Mouse (Mus musculus) Patski (cell line): ENCODE measurements at regions not wholly inside any gene's neighbourhood (a gene's known extent, or its start where the extent isn't known, plus 50 kb on each side); places are given as distances from the start of the nearest gene placed in this dataset.
A peak's percentile ranks its signal among the peaks of the same experiment; 100 is the strongest.

Experiments used
- ATAC-seq: fragments of 100-300 bp; one replicate; pipeline ENCODE4 v1.8.0; 2021
- CTCF ChIA-PET: fragments of 350-600 bp; sonication (Branson Sonifier 250); formaldehyde crosslinking; loops from one replicate; lab custom pipeline; 2022; ENCODE audit warnings: inconsistent platforms; lab: Charles Lee
- POLR2A ChIA-PET: fragments of 350-600 bp; sonication (Branson Sonifier 250); formaldehyde crosslinking; loops from one replicate; lab custom pipeline; 2022; ENCODE audit warnings: antibody characterized with exemption, inconsistent platforms; lab: Charles Lee
- DNase-seq: peaks from one replicate; pipeline ENCODE4 v3.0.0-alpha.2; 2011; ENCODE audit warnings: low read depth, low spot score
- H3K27me3 ChIP-seq: fragments of 371-371 bp; one replicate; pipeline ENCODE4 v1.5.1; 2021
- CTCF ChIP-seq: fragments of 100-300 bp; IDR thresholded peaks from one replicate; pipeline ENCODE4 v1.5.1; 2021
- in situ Hi-C: fragments of 300-500 bp; cut with MboI; formaldehyde crosslinking; loops from 3 replicates; pipeline ENCODE4 v1.11.1; 2018; ENCODE audit warnings: low pct_unique_long_range_greater_than_20kb, mixed read lengths

GRCm38 (mm10) chr9:49961965-49962364, 163.2 kb upstream of the Ncam1 start:
- POLR2A ChIA-PET = no interaction called here
- CTCF ChIA-PET = no interaction called here
- DNase-seq (peak; percentile 46), ATAC-seq (no peak)
- TF ChIP-seq CTCF = no peak
- no peaks in the 10 kb centered on the region for H3K27me3 ChIP-seq
- in situ Hi-C loops = no loop called here

DNA sequence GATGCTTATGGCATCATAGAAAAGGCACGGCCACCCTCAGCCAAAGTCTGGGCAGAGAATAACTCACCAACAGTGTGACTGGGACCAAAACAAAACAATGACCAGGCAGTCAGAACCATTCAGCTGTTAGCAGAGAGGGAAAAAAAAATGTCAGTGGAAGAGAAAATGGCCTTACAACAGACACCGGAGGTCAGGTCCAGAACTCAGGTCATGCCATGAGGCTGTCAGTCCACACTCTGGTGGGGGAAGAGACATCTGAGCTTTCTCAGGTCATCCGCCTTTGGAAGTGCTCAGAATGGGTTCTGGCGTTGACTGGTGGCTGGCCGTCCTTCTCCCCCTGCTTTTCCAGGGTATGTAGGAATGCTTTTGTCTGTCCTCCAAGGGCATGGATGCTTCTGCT, 162.6 kb upstream of the Ncam1 start:
- CTCF ChIA-PET = no interaction called here
- DNase-seq (no peak), ATAC-seq (no peak)
- no peak for TF ChIP-seq CTCF
- H3K27me3 ChIP-seq = no peaks in the 10 kb centered on the region
- POLR2A ChIA-PET = no interaction called here
- in situ Hi-C loops = no loop called here

GRCm38 (mm10) chr9:49959987-49960386, 161.3 kb upstream of the Ncam1 start:
- ChIA-PET POLR2A (no interaction called here), CTCF (no interaction called here)
- H3K27me3 ChIP-seq = no peaks in the 10 kb centered on the region
- no peak for ATAC-seq
- no peak for DNase-seq
- TF ChIP-seq CTCF = no peak
- in situ Hi-C loops = no loop called here

GRCm38 (mm10) chr9:49958890-49959289, 160.2 kb upstream of the Ncam1 start:
- no peak for TF ChIP-seq CTCF
- ATAC-seq = no peak
- ChIA-PET POLR2A (no interaction called here), CTCF (no interaction called here)
- DNase-seq = no peak
- in situ Hi-C loops = no loop called here
- H3K27me3 ChIP-seq = no peaks in the 10 kb centered on the region

DNA sequence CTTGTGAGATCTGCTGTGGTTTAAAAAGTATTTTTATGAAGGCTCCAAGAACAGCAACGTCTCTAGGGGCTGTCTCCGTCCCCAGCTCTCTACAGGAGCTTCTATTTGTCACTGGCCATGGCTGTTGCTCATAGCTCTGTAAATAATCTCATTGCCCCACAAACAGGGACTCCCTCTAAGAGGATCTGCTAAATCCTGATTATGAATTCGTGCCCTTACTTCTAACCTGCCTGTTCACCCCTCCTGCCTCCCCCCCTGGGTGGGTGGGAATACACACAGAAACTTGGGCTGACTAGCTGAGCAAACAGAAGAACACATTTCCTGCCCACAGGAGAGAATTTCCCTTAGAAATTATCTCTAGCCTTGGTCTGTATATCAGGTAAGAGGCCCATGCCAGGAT, 155.9 kb upstream of the Ncam1 start:
- CTCF ChIA-PET = no interaction called here

DNA sequence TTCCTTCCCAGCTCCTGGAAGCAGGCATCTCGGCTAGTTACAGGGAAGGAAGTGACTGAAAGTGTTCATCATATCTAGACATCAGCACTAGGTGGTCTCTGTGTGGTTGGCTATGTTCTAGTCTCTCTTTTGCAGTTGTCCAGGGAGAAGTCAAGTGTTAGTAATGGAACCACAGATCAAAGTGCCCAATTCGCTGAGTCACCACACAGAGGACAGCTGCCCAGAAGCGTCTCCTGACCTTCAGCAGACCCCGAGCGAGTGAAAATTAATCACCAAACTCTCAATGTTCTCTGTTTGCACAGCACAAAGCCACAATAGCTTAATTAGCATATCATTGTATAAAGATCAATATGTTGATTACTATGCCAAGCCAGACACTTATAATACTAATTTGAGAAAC, 151.6 kb upstream of the Ncam1 start:
- in situ Hi-C loops = no loop called here
- POLR2A ChIA-PET = no interaction called here
- ATAC-seq (no peak), DNase-seq (no peak)
- CTCF ChIA-PET = no interaction called here
- H3K27me3 ChIP-seq = no peaks in the 10 kb centered on the region
- TF ChIP-seq CTCF = no peak

More for the DNA sequence above, 155.9 kb upstream of the Ncam1 start:
- DNase-seq (no peak), ATAC-seq (no peak)
- POLR2A ChIA-PET = interaction anchor here (0.5 kb wide), 1 partner anchor 493 kb away, joined by 12 read pairs; no protein-coding TSS in a partner anchor
- no peak for TF ChIP-seq CTCF
- in situ Hi-C loops = no loop called here
- no peaks in the 10 kb centered on the region for H3K27me3 ChIP-seq

DNA sequence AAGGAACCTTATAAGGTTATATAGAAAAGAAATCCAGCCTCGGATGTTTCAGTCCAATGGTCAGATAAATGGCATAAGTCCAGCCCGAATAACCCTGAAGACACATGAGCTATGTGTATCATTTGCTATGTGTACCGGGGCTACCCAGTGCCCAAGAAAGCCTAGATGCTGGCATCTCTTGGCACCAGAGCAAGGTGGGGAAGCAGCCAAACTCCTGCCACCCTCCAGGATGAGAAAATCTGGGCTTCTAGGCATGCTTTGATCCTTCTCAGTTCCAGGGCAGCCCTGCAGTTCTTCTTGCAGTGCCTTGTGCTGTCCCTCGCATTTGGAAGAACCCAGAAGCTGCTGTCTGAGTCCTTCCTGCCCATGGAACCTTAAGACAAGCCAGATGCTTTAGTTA, 149.8 kb upstream of the Ncam1 start:
- in situ Hi-C loops = no loop called here

GRCm38 (mm10) chr9:49946857-49947256, 148.1 kb upstream of the Ncam1 start:
- H3K27me3 ChIP-seq = no peaks in the 10 kb centered on the region
- in situ Hi-C loops = no loop called here
- ChIA-PET CTCF (no interaction called here), POLR2A (no interaction called here)
- ATAC-seq = no peak
- peak; percentile 22 for TF ChIP-seq CTCF
- no peak for DNase-seq

More for the DNA sequence above, 149.8 kb upstream of the Ncam1 start:
- POLR2A ChIA-PET = no interaction called here
- no peak for ATAC-seq
- DNase-seq = no peak
- TF ChIP-seq CTCF = no peak
- no peaks in the 10 kb centered on the region for H3K27me3 ChIP-seq
- CTCF ChIA-PET = no interaction called here

DNA sequence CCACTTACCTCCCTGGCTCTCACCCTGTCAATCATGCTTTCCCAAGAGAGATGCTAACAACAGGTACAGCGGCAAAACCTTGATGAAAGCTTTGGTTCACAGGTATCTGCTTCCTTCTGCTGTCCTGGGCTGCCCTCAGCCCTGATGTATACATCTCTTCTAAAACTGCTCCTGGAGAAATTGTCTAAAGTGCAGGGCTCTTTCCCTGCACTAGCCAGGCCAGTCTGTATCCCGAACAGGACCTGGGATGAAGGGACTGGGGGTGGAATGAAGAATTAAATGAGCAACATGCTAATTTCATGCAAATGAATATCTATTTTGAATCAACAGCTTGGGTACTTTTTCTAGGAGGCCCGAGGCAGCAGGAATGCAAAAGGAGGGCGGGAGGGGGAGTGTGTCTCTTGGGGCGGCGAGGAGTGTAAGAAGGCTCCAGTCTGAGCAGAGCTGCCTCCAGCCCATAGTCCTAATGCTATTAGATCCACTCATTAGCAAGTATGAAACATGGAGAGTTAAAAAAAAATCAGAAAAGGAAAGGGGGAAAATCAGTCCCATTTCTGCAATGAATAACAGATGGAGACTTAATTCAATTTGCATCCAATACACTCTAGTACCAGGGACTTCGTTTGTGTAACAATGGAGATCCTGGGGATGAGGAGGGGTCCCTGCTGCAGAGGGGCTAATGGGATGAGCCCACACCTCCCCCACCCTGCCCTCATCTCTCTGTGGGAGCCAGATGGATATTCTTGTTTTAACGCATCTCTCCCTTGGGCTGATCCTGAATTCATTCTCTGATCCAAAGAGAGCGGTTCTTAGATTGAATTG, 137.0 kb upstream of the Ncam1 start:
- ATAC-seq = no peak

GRCm38 (mm10) chr9:49928041-49928656, 129.4 kb upstream of the Ncam1 start:
- DNase-seq = no peak
- ATAC-seq = peak; percentile 6

More for the DNA sequence above, 137.0 kb upstream of the Ncam1 start:
- ChIA-PET POLR2A (no interaction called here), CTCF (no interaction called here)
- DNase-seq = no peak
- in situ Hi-C loops = no loop called here
- no peaks in the 10 kb centered on the region for H3K27me3 ChIP-seq
- no peak for TF ChIP-seq CTCF

DNA sequence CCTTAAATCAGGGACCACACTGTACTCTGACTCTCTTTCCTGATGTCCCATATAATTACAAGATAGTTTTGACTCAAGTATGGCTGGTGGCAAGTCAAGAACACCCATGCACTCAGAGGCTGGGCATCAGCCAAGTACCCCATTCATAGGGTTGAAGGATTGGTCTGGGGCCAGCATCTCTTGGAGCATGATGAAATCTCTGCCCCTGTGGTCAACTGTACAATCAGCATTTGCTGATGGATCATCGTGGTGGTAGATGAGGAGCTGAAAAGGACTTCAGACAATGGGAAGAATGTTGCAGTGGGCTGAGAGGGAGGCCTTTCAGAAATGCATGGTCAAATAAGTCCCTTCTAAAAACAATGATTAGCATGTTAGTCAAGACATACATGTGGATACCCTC, 128.6 kb upstream of the Ncam1 start:
- CTCF ChIA-PET = interaction anchor here (0.6 to 0.8 kb wide), 2 partner anchors 139 to 274 kb away, joined by 3 read pairs; no protein-coding TSS in a partner anchor
- DNase-seq (no peak), ATAC-seq (peak; percentile 17)
- in situ Hi-C loops = loop anchor here (10.0 kb wide), 1 partner anchor 402 kb away; no protein-coding TSS in a partner anchor
- no peak for TF ChIP-seq CTCF
- no peaks in the 10 kb centered on the region for H3K27me3 ChIP-seq
- POLR2A ChIA-PET = interaction anchor here (0.6 kb wide), 2 partner anchors 11 to 397 kb away, joined by 4 read pairs; no protein-coding TSS in a partner anchor

More at GRCm38 (mm10) chr9:49928041-49928656, 129.4 kb upstream of the Ncam1 start:
- ChIA-PET POLR2A (interaction anchor here (0.7 kb wide), 1 partner anchor 199 kb away, joined by 3 read pairs; no protein-coding TSS in a partner anchor), CTCF (interaction anchor here (1.1 kb wide), 1 partner anchor 9 kb away, joined by 4 read pairs; no protein-coding TSS in a partner anchor)
- no peak for TF ChIP-seq CTCF
- no peaks in the 10 kb centered on the region for H3K27me3 ChIP-seq
- in situ Hi-C loops = loop anchor here (10.0 kb wide), 1 partner anchor 403 kb away; no protein-coding TSS in a partner anchor
